Mouse (Mus musculus): ENCODE data around the gene Abhd14a.

DNA sequence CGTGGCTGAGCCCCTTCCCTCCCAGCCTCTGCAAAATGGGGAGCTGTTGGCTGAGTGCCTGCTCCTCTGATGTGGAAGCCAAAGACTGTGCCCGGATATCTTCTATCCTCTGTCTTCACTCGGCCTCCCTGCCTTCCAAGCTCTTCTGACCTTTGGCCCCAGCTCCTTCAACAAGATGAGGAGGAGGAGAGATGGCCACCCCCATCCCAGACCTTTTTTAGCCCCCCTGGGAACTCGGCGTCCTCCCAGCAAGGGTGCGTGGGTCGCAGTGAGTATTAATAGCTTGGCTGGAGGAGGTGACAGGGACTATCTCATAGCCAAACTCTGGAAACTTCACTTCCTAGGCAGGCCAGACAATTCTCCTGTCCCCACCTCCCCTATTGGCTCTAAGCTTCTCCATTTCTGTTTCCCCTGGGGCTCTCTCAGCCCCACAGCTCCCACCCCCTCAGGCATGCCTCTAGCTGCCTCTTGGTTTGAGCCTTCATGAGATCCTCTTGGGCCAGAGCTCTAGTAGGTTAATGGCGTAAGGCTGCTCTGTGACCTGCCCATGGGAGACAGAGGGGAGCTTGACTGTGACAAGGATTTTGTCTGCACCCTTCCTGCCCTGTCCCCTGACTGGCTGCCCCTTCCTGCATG is 40.9 kb downstream of the Abhd14a start:
- TF ChIP-seq GATA1 (IDR thresholded peaks at IDR 0.05; ENCODE audit: borderline replicate concordance, low read length), result no peak
- no peak for TF ChIP-seq FLI1 (IDR thresholded peaks at IDR 0.05; ENCODE audit: low read length)
